Comparison of ENCODE assay signal across 17 mouse cellular contexts in genomic region chr15:56076680-56077079, GRCm38 (mm10).
DNase-seq lines count a peak whose midpoint lies in the region; ATAC-seq lines count a peak whose summit lies in the region.
"Had no signal": no experiment of that assay in that cellular context is flagged by ENCODE, and none has a peak within 500 bp of the region (broad histone marks: within the 10 kb centered on the region; RNA-seq: fewer than 3 reads in every experiment).

No protein-coding gene starts in this region.

- H3K9ac ChIP-seq in hindbrain, embryonic 12.5 days, result no peak overlapping the region
- H3K9ac ChIP-seq in hindbrain, embryonic 16.5 days (ENCODE audit: low read depth, low read length), result no peak overlapping the region
- H3K9ac ChIP-seq in kidney, embryonic 15.5 days, result no peak overlapping the region
- H3K9ac ChIP-seq: forebrain, embryonic 12.5 days; heart, embryonic 12.5 days had no signal

- H3K4me2 ChIP-seq in hindbrain, embryonic 12.5 days (replicated peaks), result no peak overlapping the region
- H3K4me2 ChIP-seq in hindbrain, embryonic 16.5 days (ENCODE audit: low read length), result no peak overlapping the region
- H3K4me2 ChIP-seq in kidney, embryonic 15.5 days, result no peak overlapping the region
- H3K4me2 ChIP-seq: forebrain, embryonic 12.5 days; heart, embryonic 12.5 days had no signal

- no peaks in the 10 kb centered on the region for H3K27me3 ChIP-seq in hindbrain, embryonic 12.5 days
- H3K27me3 ChIP-seq in hindbrain, embryonic 16.5 days (replicated peaks; ENCODE audit: control insufficient read depth, insufficient read depth, low read length), result no peaks in the 10 kb centered on the region
- H3K27me3 ChIP-seq in kidney, embryonic 15.5 days, result no peaks in the 10 kb centered on the region
- H3K27me3 ChIP-seq in embryonic facial prominence, embryonic 10.5 days (replicated peaks; ENCODE audit: low read depth, poor library complexity, severe bottlenecking), result no peaks in the 10 kb centered on the region
- no peaks in the 10 kb centered on the region for H3K27me3 ChIP-seq in limb, embryonic 10.5 days (ENCODE audit: low read depth, poor library complexity, severe bottlenecking)
- H3K27me3 ChIP-seq: forebrain, embryonic 12.5 days; heart, embryonic 12.5 days had no signal

- 88% methylated on average over 1 of the region's 1 CpGs for WGBS in hindbrain, embryonic 12.5 days
- WGBS in hindbrain, embryonic 16.5 days, result 84% methylated on average over 1 of the region's 1 CpGs
- 74% methylated on average over 1 of the region's 1 CpGs for WGBS in kidney, embryonic 15.5 days
- WGBS in embryonic facial prominence, embryonic 10.5 days, result 89% methylated on average over 1 of the region's 1 CpGs
- 97% methylated on average over 1 of the region's 1 CpGs for WGBS in limb, embryonic 10.5 days

- DNase-seq in kidney, postnatal 10 days, result no peak
- no peak for DNase-seq in embryonic facial prominence, embryonic 10.5 days (ENCODE audit: low spot score)
- DNase-seq in limb, embryonic 10.5 days (ENCODE audit: low spot score), result no peak
- DNase-seq in cerebellum, adult 11-12 months, result no peak
- no peak for DNase-seq in c-Kit-positive CD71-positive TER-119-positive erythroid progenitor cells, embryonic 14.5 days (ENCODE audit: low spot score)
- DNase-seq: adrenal gland, postnatal 10 days; cerebellum, adult 18-20 months; cerebellum, adult 9-11 months; cerebellum, postnatal 36 days; gastrocnemius, postnatal 14 days had no signal

- 0 out of 2 replicates have a peak overlapping the region, but pooled peaks have one; percentile 62 for H3K27ac ChIP-seq in hindbrain, embryonic 12.5 days
- no peak overlapping the region for H3K27ac ChIP-seq in hindbrain, embryonic 16.5 days (ENCODE audit: low read depth, low read length)
- H3K27ac ChIP-seq in kidney, embryonic 15.5 days, result 0 out of 2 replicates have a peak overlapping the region, but pooled peaks have one; percentile 3
- 0 out of 2 replicates have a peak overlapping the region, but pooled peaks have one; percentile 80 for H3K27ac ChIP-seq in embryonic facial prominence, embryonic 10.5 days (replicated peaks)
- H3K27ac ChIP-seq in limb, embryonic 10.5 days, result peak overlapping the region; percentile 83
- H3K27ac ChIP-seq: forebrain, embryonic 12.5 days had no signal

- no peak overlapping the region for H3K4me3 ChIP-seq in hindbrain, embryonic 12.5 days
- no peak overlapping the region for H3K4me3 ChIP-seq in hindbrain, embryonic 16.5 days (ENCODE audit: low read length)
- H3K4me3 ChIP-seq in kidney, embryonic 15.5 days (replicated peaks), result no peak overlapping the region
- H3K4me3 ChIP-seq in embryonic facial prominence, embryonic 10.5 days, result no peak overlapping the region
- no peak overlapping the region for H3K4me3 ChIP-seq in limb, embryonic 10.5 days
- H3K4me3 ChIP-seq: forebrain, embryonic 12.5 days; heart, embryonic 12.5 days had no signal

- no peaks in the 10 kb centered on the region for H3K36me3 ChIP-seq in hindbrain, embryonic 12.5 days
- no peaks in the 10 kb centered on the region for H3K36me3 ChIP-seq in hindbrain, embryonic 16.5 days (ENCODE audit: control insufficient read depth, insufficient read depth, low read length)
- no peaks in the 10 kb centered on the region for H3K36me3 ChIP-seq in kidney, embryonic 15.5 days
- H3K36me3 ChIP-seq in embryonic facial prominence, embryonic 10.5 days (replicated peaks), result no peaks in the 10 kb centered on the region
- H3K36me3 ChIP-seq in limb, embryonic 10.5 days, result no peaks in the 10 kb centered on the region
- H3K36me3 ChIP-seq: forebrain, embryonic 12.5 days; heart, embryonic 12.5 days had no signal

- ATAC-seq in hindbrain, embryonic 12.5 days (ENCODE audit: low FRiP score), result no peak
- no peak for ATAC-seq in hindbrain, embryonic 16.5 days
- no peak for ATAC-seq in kidney, embryonic 15.5 days (replicated peaks; ENCODE audit: low FRiP score)
- ATAC-seq: forebrain, embryonic 16.5 days; inflammation-experienced regulatory T-cells, adult 6 months had no signal

- H3K4me1 ChIP-seq in hindbrain, embryonic 12.5 days, result peaks cover 14% of the 10 kb centered on the region
- peaks cover 4% of the 10 kb centered on the region for H3K4me1 ChIP-seq in hindbrain, embryonic 16.5 days (ENCODE audit: control insufficient read depth, insufficient read depth, low read depth, low read length)
- H3K4me1 ChIP-seq in kidney, embryonic 15.5 days, result 0 out of 2 replicates have a peak, but pooled peaks cover 3% of the 10 kb centered on the region
- H3K4me1 ChIP-seq in embryonic facial prominence, embryonic 10.5 days, result peaks cover 18% of the 10 kb centered on the region
- H3K4me1 ChIP-seq in limb, embryonic 10.5 days, result peaks cover 23% of the 10 kb centered on the region
- H3K4me1 ChIP-seq: heart, embryonic 12.5 days had no signal

- H3K9me3 ChIP-seq in hindbrain, embryonic 12.5 days (replicated peaks), result 0 out of 2 replicates have a peak, but pooled peaks cover 5% of the 10 kb centered on the region
- peaks cover 4% of the 10 kb centered on the region; the same call in 1 of the 2 replicates for H3K9me3 ChIP-seq in hindbrain, embryonic 16.5 days (ENCODE audit: control insufficient read depth, low read length)
- no peaks in the 10 kb centered on the region for H3K9me3 ChIP-seq in kidney, embryonic 15.5 days (replicated peaks)
- no peaks in the 10 kb centered on the region; the same call in 1 of the 2 replicates for H3K9me3 ChIP-seq in embryonic facial prominence, embryonic 10.5 days
- H3K9me3 ChIP-seq in limb, embryonic 10.5 days (replicated peaks), result no peaks in the 10 kb centered on the region
- H3K9me3 ChIP-seq: forebrain, embryonic 12.5 days; heart, embryonic 12.5 days had no signal
